Mouse (Mus musculus) gastrocnemius, postnatal 25 days (tissue): ENCODE data around the gene Map4k4. TPM values are rescaled to one million over a fixed set of nuclear protein-coding genes. Genes with fewer than 3 reads are reported as not detected.

ENCODE experiments used
- DNase-seq: peaks from one replicate; pipeline ENCODE4 v3.0.0; 2022
- total RNA-seq, 2 experiments: library from RNA; stranded (reverse); gene quantifications; 1 replicate in 1 of 2; 2 replicates in 1 of 2; pipeline ENCODE4 v1.2.3; 2021

The Map4k4 gene
- total RNA-seq, 2 experiments from 2014 or later, result 32.6 to 36.0 TPM

- peak; percentile 80 for DNase-seq
These were observed 35.7 kb downstream of the Map4k4 start for GRCm38 (mm10) chr1:39936332-39936802.

- no peak for DNase-seq
These were observed 36.2 kb downstream of the Map4k4 start for GRCm38 (mm10) chr1:39936934-39937333.

GRCm38 (mm10) chr1:39937609-39938008 lies 36.9 kb downstream of the Map4k4 start:
- DNase-seq, result no peak

- DNase-seq, result no peak
These were observed 38.7 kb downstream of the Map4k4 start for GRCm38 (mm10) chr1:39939401-39939800.

GRCm38 (mm10) chr1:39940342-39940741 lies 39.6 kb downstream of the Map4k4 start:
- no peak for DNase-seq

DNA sequence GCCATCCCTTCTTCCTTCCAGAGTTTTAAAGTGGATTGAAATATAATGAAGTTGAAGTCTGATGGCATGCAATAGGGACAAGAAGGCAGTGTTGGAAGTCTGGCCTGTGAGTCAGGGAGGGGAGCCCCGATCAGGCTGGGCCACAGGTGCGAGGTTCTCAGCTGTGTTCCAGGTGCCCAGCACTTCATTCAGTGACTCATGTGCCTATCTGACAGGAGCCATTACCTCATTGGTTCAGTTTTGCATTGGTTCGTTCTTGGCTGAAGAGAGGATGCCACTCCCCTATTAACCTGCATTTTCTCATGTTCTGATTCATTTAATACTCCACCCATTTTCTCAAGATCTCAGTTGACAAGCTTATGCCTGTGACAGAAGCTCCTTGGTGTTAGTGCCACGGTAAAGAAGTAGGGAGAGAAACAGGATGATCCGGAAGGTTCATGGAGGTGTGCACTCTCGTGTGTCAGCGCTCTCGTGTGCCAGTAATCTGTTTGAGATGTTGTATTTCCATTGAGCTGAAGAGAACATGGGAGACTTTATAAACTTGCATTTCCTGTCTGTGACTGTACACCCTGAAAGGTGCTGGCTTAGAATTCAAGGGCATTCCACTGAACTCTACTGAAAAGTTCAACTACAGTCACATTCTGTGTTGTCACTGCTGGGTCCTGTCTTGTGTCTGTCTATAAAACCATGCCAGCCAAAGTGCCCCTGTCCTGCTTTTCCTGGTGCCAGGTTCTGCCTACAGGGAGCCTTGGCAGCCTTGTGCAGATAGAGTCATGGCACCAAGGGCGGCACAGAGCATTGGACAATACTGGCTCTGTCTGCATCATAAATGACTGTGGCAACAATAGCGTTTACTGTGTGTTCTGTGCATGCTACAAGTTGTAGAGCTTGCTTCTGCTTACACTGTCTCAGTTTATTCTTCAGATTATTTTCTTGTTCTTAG lies 40.8 kb downstream of the Map4k4 start:
- DNase-seq, result no peak

DNA sequence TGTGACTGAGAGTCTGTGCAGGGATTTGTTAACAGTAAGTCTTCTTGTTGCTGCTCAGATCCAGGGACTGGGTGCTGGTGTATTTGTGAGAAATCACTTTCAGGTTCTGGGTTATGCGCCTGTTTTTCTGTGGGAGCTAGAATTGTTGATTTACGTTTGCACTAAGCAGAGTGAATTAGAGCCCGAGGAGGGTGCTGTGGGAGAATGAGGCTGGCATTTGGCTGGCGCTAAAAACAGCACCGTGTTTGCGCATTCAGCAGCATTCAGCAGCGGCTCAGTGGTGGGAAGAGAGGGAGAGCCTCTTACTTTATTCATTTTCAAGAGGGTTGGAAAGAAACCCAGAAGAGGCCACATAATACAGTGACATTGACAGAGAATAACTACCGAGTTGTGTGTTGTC lies 42.2 kb downstream of the Map4k4 start:
- DNase-seq, result no peak

DNA sequence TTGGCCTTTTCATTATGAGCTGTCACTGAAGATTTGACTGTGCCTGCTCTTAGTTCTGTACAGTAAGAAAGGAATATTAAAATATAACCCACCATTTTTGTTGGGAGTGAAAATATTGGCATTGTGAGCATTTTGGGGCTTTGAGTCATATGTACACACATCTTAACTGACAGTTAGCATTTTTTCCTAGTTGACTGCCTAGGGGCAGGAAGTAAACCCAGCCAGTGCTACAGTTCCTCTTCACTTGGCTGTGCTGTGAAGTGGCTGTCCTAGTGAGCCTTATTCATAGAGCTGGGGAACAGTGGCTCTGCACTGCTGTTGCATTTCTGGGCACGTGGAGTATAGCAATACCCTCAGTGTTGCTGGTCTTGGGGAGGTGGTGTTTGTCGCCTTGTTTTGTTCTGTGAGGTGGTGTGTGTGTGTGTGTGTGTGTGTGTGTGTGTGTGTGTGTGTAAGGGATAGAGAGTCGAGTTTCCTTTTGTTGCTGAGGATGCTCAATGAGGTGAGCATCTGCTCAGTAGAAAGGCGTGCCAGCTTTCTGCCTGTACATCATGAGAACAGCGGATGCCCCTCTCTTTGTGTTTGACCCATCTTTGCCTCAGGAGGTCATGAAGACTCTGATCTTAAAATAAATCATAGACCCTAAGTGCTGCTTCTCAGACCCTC lies 43.7 kb downstream of the Map4k4 start:
- no peak for DNase-seq

DNA sequence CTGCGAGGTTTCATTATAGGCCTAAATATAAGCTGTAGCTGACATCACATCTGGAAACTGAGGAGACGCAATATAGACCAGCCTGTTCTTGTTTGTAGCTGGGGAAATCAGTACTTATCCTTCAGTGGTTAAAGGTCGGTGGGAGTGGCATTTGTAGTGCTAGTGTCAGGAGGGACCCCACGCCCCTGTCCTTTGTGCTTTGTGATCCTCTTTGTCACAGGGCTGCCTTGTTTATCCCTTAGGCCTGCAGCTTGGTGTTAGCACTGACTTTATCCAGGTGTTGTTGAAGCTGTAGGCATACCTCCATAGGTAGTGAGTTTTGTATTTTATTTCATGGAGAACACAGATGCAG lies 44.2 kb downstream of the Map4k4 start:
- DNase-seq, result no peak

DNA sequence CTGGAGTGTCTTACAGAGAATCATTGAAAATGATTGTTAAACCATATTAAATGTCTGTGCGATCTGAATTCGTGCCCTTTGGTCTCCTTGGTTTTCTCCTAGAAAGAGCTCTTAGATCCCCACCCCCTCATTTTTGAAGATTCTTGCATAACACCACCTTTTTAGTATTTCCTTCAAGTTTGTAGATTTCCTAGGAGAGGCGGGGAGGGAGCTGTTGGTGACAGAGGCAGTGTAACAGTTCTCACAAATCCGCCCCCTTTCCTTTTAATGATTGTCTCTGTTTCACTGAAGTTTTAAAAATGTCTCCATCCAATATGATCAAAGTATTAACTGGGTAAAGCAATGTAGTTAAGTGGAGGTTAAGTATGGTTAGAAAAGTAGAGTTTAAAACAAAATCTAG lies 45.7 kb downstream of the Map4k4 start:
- no peak for DNase-seq

DNA sequence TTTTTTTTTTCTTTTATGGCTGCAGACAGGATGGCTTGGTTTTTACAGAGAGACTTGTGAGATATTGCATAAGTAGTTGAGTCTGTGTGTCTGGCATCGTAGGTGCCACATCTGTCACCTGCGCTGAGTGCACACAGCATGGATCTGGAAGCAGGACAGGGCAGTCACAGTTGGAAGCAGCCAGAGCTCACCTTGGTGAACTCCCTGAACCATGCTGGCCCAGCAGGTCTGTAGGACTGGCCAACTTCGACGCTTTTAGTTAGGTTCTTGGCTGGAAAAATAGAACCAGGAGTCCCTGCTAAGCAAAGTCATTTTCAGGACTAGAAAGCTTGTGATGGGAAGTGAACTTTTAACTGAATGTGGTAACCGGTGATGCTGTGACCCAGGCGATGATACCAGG lies 46.5 kb downstream of the Map4k4 start:
- no peak for DNase-seq

GRCm38 (mm10) chr1:39947701-39948359 lies 47.1 kb downstream of the Map4k4 start:
- no peak for DNase-seq

DNA sequence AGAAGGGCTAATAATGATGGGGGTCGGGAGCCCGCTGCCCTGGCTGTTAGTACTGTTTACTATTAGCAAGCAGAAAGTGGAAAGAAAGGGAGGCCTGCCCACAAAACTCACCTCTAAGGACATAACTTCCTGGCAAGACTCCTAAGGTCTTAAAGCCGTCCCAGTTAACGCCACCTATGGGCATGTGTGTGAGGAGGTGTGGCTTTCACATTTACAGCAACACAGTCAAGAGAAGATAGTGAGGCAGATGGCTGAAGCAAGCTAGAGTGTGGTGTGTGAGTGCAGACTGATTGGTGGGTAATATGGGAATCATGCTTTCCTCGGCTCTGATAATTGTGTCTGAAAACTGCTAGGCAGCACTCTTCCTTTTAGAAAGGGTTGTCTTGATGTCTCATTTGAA lies 48.5 kb downstream of the Map4k4 start:
- no peak for DNase-seq

DNA sequence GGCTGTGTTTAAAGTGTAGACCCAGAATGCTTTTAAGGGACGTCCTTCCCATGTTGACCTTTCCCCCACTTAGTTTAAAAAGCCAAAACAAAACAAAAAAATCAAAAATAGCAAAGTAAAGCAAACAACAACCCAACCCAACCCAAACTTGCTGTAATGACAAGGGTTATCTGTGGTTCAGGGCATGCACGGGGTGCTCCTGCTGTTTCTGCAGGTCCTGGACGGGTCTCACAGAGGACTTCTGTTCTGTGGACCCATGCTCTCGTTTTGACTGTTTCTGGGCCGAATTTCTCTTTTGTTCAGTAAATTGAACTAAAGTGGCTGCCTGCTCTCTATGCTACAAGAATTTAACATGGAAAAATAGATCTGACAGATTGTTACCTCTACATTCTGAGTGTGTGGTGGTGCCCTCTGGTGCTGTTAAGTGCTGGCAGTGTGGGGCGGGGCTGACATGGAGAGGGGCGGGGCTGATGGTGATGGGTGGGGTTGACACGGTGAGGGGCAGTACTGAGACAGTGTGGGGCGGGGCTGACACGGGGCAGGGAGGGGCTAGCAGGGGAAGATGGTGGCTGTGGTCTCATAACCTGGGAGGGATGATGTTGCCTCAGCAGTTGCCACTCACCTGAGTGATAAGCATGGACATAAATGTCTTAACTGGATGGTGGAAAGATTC lies 49.2 kb downstream of the Map4k4 start:
- no peak for DNase-seq

GRCm38 (mm10) chr1:39950590-39950989 lies 49.9 kb downstream of the Map4k4 start:
- no peak for DNase-seq

DNA sequence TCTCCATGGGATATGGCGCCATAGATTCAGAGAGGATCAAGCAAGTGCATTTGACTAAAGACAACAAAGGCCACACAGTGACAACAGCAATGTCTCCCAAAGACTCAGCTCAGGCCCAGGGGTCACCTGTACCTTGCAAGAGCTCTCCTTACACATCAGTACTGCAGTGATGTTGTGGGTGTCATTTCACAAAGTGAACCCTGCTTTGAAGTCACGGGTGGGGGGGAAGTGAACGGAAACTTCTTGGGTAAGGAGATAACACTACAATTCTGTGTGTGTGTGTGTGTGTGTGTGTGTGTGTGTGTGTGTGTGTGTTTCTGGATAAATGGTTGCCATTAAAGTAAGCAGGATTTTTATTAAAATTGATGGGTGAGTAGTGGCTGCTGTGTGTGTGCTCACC lies 53.9 kb downstream of the Map4k4 start:
- DNase-seq, result no peak

DNA sequence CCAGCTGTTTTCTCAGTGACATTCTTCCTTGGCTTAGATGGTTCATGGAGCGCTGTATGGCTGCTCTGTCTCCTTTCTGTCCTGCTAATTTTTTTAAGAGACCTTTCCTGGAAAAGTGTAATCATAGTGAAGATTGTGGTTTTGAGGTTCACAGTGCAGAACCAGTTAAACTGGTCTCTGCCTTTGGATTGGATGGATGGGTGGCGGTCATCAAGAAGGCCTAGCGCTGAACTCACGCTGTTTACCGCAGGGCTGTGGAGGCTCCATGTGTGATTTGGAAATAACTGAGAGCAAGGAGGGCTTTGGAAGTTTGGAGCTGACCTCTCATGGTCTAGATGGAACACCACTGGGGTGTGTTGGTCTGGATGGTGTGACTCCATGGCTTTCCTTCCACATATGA lies 56.0 kb downstream of the Map4k4 start:
- DNase-seq, result no peak

DNA sequence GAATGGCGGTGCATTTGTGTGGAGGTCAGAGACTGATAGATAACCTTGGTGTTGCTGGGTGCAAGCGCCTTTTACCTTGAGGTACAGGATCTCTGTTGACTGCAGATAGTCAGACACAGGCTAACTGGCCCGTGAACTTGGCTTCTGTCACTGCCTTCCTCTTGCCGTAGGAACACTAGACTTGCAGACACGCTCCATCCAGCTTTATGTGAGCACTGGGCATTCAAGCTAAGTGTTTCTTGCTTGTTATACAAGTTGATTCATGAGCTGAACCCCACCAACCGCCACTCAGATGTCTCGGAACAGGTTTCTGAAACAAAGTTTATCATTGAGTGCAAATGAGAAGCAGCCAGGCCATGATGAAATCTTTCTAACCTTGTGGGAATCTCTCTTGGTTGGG lies 57.3 kb downstream of the Map4k4 start:
- DNase-seq, result no peak

DNA sequence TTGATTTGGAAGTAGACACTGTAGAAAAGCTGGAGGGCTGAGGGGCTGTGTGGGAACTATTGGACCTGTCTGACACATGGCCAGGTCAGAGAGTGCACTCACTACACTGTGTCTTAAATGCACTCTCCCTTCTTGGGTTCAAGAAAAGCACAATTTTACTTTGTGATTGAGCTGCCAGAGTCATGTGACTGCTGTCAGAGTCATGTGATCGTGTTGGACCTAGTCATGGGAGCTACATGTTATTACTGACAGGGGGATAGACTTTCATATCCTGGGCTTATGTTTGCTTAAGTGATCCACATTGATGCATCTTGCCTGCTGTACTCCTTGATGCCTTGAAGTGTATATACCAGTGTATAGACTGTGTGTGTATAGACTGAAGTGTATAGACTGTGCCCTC lies 59.9 kb downstream of the Map4k4 start:
- no peak for DNase-seq

GRCm38 (mm10) chr1:39961113-39961512 lies 60.4 kb downstream of the Map4k4 start:
- no peak for DNase-seq

DNA sequence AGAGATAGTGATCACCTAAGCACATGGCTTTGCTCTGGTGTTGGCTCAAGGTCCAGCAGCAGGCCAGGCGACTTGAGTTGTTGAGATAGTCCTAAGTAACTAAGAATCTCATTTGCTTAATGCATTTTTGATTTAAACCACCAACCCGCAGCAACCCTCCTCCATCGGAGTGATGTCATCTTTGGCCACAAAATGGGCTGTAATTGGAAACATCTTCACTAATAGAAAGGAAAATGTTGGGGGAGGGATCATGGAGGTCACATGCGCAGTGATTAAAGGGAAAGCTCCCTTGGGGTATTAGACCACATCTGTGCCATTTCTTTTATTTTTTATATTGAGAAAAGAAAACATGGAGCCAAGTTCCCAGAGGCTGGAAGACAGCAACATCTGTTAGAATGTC lies 61.6 kb downstream of the Map4k4 start:
- DNase-seq, result no peak

GRCm38 (mm10) chr1:39962840-39963239 lies 62.1 kb downstream of the Map4k4 start:
- DNase-seq, result no peak
